Comparison of ENCODE assay signal across 23 mouse cellular contexts in the genomic region with DNA sequence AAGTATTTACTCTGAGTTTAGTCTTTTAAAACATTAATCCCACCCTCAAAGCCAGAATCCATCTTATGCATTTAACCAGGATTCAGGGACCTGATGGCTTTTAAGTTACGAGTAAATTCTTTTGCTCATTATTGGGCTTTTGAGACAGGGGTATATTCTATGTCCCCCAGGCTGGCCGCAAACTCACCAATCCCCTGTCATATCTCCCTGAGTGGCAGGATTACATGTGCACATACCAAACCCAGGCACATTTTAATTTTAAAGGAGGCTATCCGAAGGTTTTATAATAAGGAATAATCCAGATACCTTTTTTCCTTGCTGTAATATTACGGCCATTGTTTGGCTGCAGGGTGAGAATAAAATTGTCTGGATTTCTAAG. TPM values are rescaled to one million over a fixed set of nuclear protein-coding genes. Genes with fewer than 3 reads are reported as not detected.
DNase-seq lines count a peak whose midpoint lies in the region; ATAC-seq and TF ChIP-seq lines count a peak whose summit lies in the region.
"Had no signal": no experiment of that assay in that cellular context is flagged by ENCODE, and none has a peak within 500 bp of the region (broad histone marks: within the 10 kb centered on the region; RNA-seq: fewer than 3 reads in every experiment).

No protein-coding gene starts in this region.

- H3K9me3 ChIP-seq in hindbrain, embryonic 15.5 days = no peaks in the 10 kb centered on the region
- H3K9me3 ChIP-seq in hindbrain, embryonic 12.5 days (replicated peaks) = no peaks in the 10 kb centered on the region
- no peaks in the 10 kb centered on the region for H3K9me3 ChIP-seq in kidney, postnatal 0 days (replicated peaks; ENCODE audit: low read length)
- H3K9me3 ChIP-seq in midbrain, embryonic 16.5 days (replicated peaks; ENCODE audit: control insufficient read depth, low read length, poor library complexity, severe bottlenecking) = no peaks in the 10 kb centered on the region
- no peaks in the 10 kb centered on the region for H3K9me3 ChIP-seq in midbrain, embryonic 10.5 days (replicated peaks)
- no peaks in the 10 kb centered on the region for H3K9me3 ChIP-seq in neural tube, embryonic 15.5 days (replicated peaks)
- H3K9me3 ChIP-seq: embryonic facial prominence, embryonic 13.5 days; forebrain, embryonic 10.5 days; intestine, embryonic 15.5 days; limb, embryonic 13.5 days; neural tube, embryonic 12.5 days had no signal

- H3K4me2 ChIP-seq in hindbrain, embryonic 15.5 days = peak overlapping the region; percentile 1; the same call in 1 of the 2 replicates
- no peak overlapping the region for H3K4me2 ChIP-seq in hindbrain, embryonic 12.5 days (replicated peaks)
- no peak overlapping the region for H3K4me2 ChIP-seq in kidney, postnatal 0 days (ENCODE audit: low read length)
- no peak overlapping the region for H3K4me2 ChIP-seq in midbrain, embryonic 16.5 days (ENCODE audit: low read length)
- no peak overlapping the region for H3K4me2 ChIP-seq in neural tube, embryonic 15.5 days
- H3K4me2 ChIP-seq: embryonic facial prominence, embryonic 13.5 days; intestine, embryonic 15.5 days; limb, embryonic 13.5 days; lung, embryonic 14.5 days; neural tube, embryonic 12.5 days had no signal

- no peak overlapping the region for H3K4me3 ChIP-seq in hindbrain, embryonic 15.5 days
- H3K4me3 ChIP-seq in hindbrain, embryonic 12.5 days = no peak overlapping the region
- no peak overlapping the region for H3K4me3 ChIP-seq in kidney, postnatal 0 days (replicated peaks; ENCODE audit: low read depth, low read length)
- no peak overlapping the region for H3K4me3 ChIP-seq in midbrain, embryonic 16.5 days (ENCODE audit: low read depth, low read length)
- H3K4me3 ChIP-seq in midbrain, embryonic 10.5 days = no peak overlapping the region
- no peak overlapping the region for H3K4me3 ChIP-seq in neural tube, embryonic 15.5 days (replicated peaks)
- H3K4me3 ChIP-seq: embryonic facial prominence, embryonic 13.5 days; forebrain, embryonic 10.5 days; intestine, embryonic 15.5 days; limb, embryonic 13.5 days; neural tube, embryonic 12.5 days had no signal

- H3K27ac ChIP-seq in hindbrain, embryonic 15.5 days (replicated peaks) = peak overlapping the region; percentile 43
- no peak overlapping the region for H3K27ac ChIP-seq in hindbrain, embryonic 12.5 days
- H3K27ac ChIP-seq in kidney, postnatal 0 days = peak overlapping the region; percentile 83
- peak overlapping the region; percentile 34 for H3K27ac ChIP-seq in midbrain, embryonic 16.5 days (ENCODE audit: low read length)
- no peak overlapping the region for H3K27ac ChIP-seq in midbrain, embryonic 10.5 days (replicated peaks)
- H3K27ac ChIP-seq in neural tube, embryonic 15.5 days (replicated peaks) = peak overlapping the region; percentile 18; the same call in 1 of the 2 replicates
- H3K27ac ChIP-seq: embryonic facial prominence, embryonic 13.5 days; forebrain, embryonic 10.5 days; intestine, embryonic 15.5 days; limb, embryonic 13.5 days; liver, embryonic 14.5 days; neural tube, embryonic 12.5 days had no signal

- no peaks in the 10 kb centered on the region for H3K27me3 ChIP-seq in hindbrain, embryonic 15.5 days
- H3K27me3 ChIP-seq in hindbrain, embryonic 12.5 days = no peaks in the 10 kb centered on the region
- H3K27me3 ChIP-seq in kidney, postnatal 0 days (ENCODE audit: insufficient read depth, low read length) = no peaks in the 10 kb centered on the region
- H3K27me3 ChIP-seq in midbrain, embryonic 16.5 days (ENCODE audit: control insufficient read depth, insufficient read depth, low read depth, low read length) = no peaks in the 10 kb centered on the region
- no peaks in the 10 kb centered on the region for H3K27me3 ChIP-seq in midbrain, embryonic 10.5 days (ENCODE audit: low read depth, poor library complexity, severe bottlenecking)
- H3K27me3 ChIP-seq in neural tube, embryonic 15.5 days (replicated peaks) = no peaks in the 10 kb centered on the region
- H3K27me3 ChIP-seq: embryonic facial prominence, embryonic 13.5 days; intestine, embryonic 15.5 days; limb, embryonic 13.5 days; neural tube, embryonic 12.5 days had no signal

- no peaks in the 10 kb centered on the region for H3K36me3 ChIP-seq in hindbrain, embryonic 15.5 days
- no peaks in the 10 kb centered on the region for H3K36me3 ChIP-seq in hindbrain, embryonic 12.5 days
- H3K36me3 ChIP-seq in kidney, postnatal 0 days (ENCODE audit: insufficient read depth, low read length) = no peaks in the 10 kb centered on the region
- no peaks in the 10 kb centered on the region for H3K36me3 ChIP-seq in midbrain, embryonic 16.5 days (ENCODE audit: control insufficient read depth, insufficient read depth, low read length)
- no peaks in the 10 kb centered on the region for H3K36me3 ChIP-seq in midbrain, embryonic 10.5 days
- no peaks in the 10 kb centered on the region for H3K36me3 ChIP-seq in neural tube, embryonic 15.5 days
- H3K36me3 ChIP-seq: embryonic facial prominence, embryonic 13.5 days; forebrain, embryonic 10.5 days; intestine, embryonic 15.5 days; limb, embryonic 13.5 days; neural tube, embryonic 12.5 days had no signal

- H3K4me1 ChIP-seq in hindbrain, embryonic 15.5 days (replicated peaks) = peaks cover 16% of the 10 kb centered on the region
- H3K4me1 ChIP-seq in hindbrain, embryonic 12.5 days = peaks cover 6% of the 10 kb centered on the region; the same call in 1 of the 2 replicates
- H3K4me1 ChIP-seq in kidney, postnatal 0 days (replicated peaks; ENCODE audit: insufficient read depth, low read length) = 0 out of 2 replicates have a peak, but pooled peaks cover 7% of the 10 kb centered on the region
- H3K4me1 ChIP-seq in midbrain, embryonic 16.5 days (ENCODE audit: control insufficient read depth, insufficient read depth, low read length) = peaks cover 4% of the 10 kb centered on the region; the same call in 1 of the 2 replicates
- no peaks in the 10 kb centered on the region for H3K4me1 ChIP-seq in midbrain, embryonic 10.5 days
- H3K4me1 ChIP-seq in neural tube, embryonic 15.5 days = peaks cover 6% of the 10 kb centered on the region; the same call in 1 of the 2 replicates
- H3K4me1 ChIP-seq: embryonic facial prominence, embryonic 13.5 days; forebrain, embryonic 10.5 days; intestine, embryonic 15.5 days; limb, embryonic 13.5 days; neural tube, embryonic 12.5 days had no signal

- no peak overlapping the region for H3K9ac ChIP-seq in hindbrain, embryonic 15.5 days
- H3K9ac ChIP-seq in hindbrain, embryonic 12.5 days = no peak overlapping the region
- no peak overlapping the region for H3K9ac ChIP-seq in kidney, postnatal 0 days (ENCODE audit: low read depth, low read length)
- H3K9ac ChIP-seq in midbrain, embryonic 16.5 days (ENCODE audit: low read depth, low read length) = no peak overlapping the region
- no peak overlapping the region for H3K9ac ChIP-seq in neural tube, embryonic 15.5 days (replicated peaks)
- H3K9ac ChIP-seq: embryonic facial prominence, embryonic 13.5 days; intestine, embryonic 15.5 days; limb, embryonic 13.5 days; liver, embryonic 14.5 days; lung, embryonic 14.5 days; neural tube, embryonic 12.5 days had no signal

- DNase-seq in kidney, postnatal 0 days (ENCODE audit: low spot score) = no peak
- no peak for DNase-seq in kidney, postnatal 25 days
- no peak for DNase-seq in midbrain, embryonic 10.5 days (ENCODE audit: low spot score)
- DNase-seq in ovary, postnatal 10 days (ENCODE audit: low spot score) = no peak
- DNase-seq: adrenal gland, postnatal 25 days; B cell, adult 2 months; cerebellum, adult 18-20 months; gastrocnemius, postnatal 14 days; lung, embryonic 14.5 days; lung, postnatal 14 days; right cerebral cortex, postnatal 25 days; spleen, adult 18-20 months; thymus, postnatal 14 days had no signal

- WGBS in hindbrain, embryonic 15.5 days = 68% methylated on average over 4 of the region's 4 CpGs
- WGBS in hindbrain, embryonic 12.5 days = 86% methylated on average over 4 of the region's 4 CpGs
- 71% methylated on average over 4 of the region's 4 CpGs for WGBS in kidney, postnatal 0 days
- WGBS in midbrain, embryonic 16.5 days = 58% methylated on average over 4 of the region's 4 CpGs
- 93% methylated on average over 4 of the region's 4 CpGs for WGBS in midbrain, embryonic 10.5 days
- 74% methylated on average over 4 of the region's 4 CpGs for WGBS in neural tube, embryonic 15.5 days

- ATAC-seq in hindbrain, embryonic 15.5 days (ENCODE audit: low FRiP score, low read depth) = no peak
- ATAC-seq in hindbrain, embryonic 12.5 days (ENCODE audit: low FRiP score) = no peak
- ATAC-seq in kidney, postnatal 0 days (replicated peaks; ENCODE audit: low FRiP score, low read depth) = no peak
- peak; percentile 51; the same call in 1 of the 2 replicates for ATAC-seq in midbrain, embryonic 16.5 days
- no peak for ATAC-seq in neural tube, embryonic 15.5 days (ENCODE audit: low FRiP score)
- ATAC-seq: intestine, embryonic 15.5 days had no signal

- no peak for TF ChIP-seq CTCF in kidney, postnatal 0 days (IDR thresholded peaks at IDR 0.05; ENCODE audit: low read depth)

RNA-seq across cellular contexts. Expression of a gene that starts 57.6 kb away (rescaled TPM):
- polyA plus RNA-seq in hindbrain, embryonic 15.5 days (2015; fragmentation: Nextera tagmentation; extraction: Ambion mirVana) = 0.35 TPM in 1 of 2 replicates, not detected in the other
- polyA plus RNA-seq in hindbrain, embryonic 12.5 days (2016; fragmentation: Nextera tagmentation; extraction: Ambion mirVana) = 0.18 TPM in 1 of 2 replicates, not detected in the other
- polyA plus RNA-seq in kidney, postnatal 0 days (2015; fragmentation: Nextera tagmentation; extraction: Ambion mirVana) = 0.33 and 0.47 TPM in 2 replicates
- polyA plus RNA-seq in midbrain, embryonic 16.5 days (2015; fragmentation: Nextera tagmentation; extraction: Ambion mirVana) = not detected in 2 replicates
- not detected in 2 replicates for polyA plus RNA-seq in midbrain, embryonic 10.5 days (2016; fragmentation: Nextera tagmentation; extraction: Ambion mirVana)
- polyA plus RNA-seq in neural tube, embryonic 15.5 days (2015; fragmentation: Nextera tagmentation; extraction: Ambion mirVana) = 0.14 TPM in 1 of 2 replicates, not detected in the other
- polyA plus RNA-seq: embryonic facial prominence, embryonic 13.5 days; forebrain, embryonic 10.5 days; limb, embryonic 13.5 days had no signal

Comparison
In these comparisons a context has a peak if more than half of its experiments do, and no peak if none do; other contexts are left out.
1. H3K27ac ChIP-seq: peak in hindbrain, embryonic 15.5 days (single experiment), kidney, postnatal 0 days (single experiment), midbrain, embryonic 16.5 days (single experiment) and neural tube, embryonic 15.5 days (single experiment); none in hindbrain, embryonic 12.5 days (single experiment) and midbrain, embryonic 10.5 days (single experiment).